Mouse (Mus musculus): ENCODE measurements around the gene Col27a1.

- TF ChIP-seq EP300 (IDR thresholded peaks at IDR 0.05; ENCODE audit: low read depth in 1 of 2, low read length in 2 of 2) = no peak
- TF ChIP-seq NELFE (IDR thresholded peaks at IDR 0.05; ENCODE audit: low read depth, low read length) = no peak
- no peak for TF ChIP-seq MAFK (IDR thresholded peaks at IDR 0.05; ENCODE audit: borderline replicate concordance, low read depth, low read length)
- TF ChIP-seq CTCF (IDR thresholded peaks at IDR 0.05 in 2 of 3, conservative IDR thresholded peaks at IDR 0.05 in 1 of 3; ENCODE audit: control insufficient read depth in 1 of 3, insufficient read depth in 1 of 3, low read depth in 2 of 3, low read length in 3 of 3, poor library complexity in 1 of 3, severe bottlenecking in 1 of 3) = no peak
- no peak for TF ChIP-seq MAX (IDR thresholded peaks at IDR 0.05; ENCODE audit: low read length)
- no peak for TF ChIP-seq CHD1 (IDR thresholded peaks at IDR 0.05; ENCODE audit: low read depth, low read length)
- no peak for TF ChIP-seq GATA1 (IDR thresholded peaks at IDR 0.05; ENCODE audit: low read depth, low read length)
- TF ChIP-seq USF2 (IDR thresholded peaks at IDR 0.05; ENCODE audit: borderline replicate concordance in 1 of 2, insufficient read depth in 1 of 2, low read depth in 1 of 2, low read length in 2 of 2) = no peak
- TF ChIP-seq TCF12 (IDR thresholded peaks at IDR 0.05; ENCODE audit: low read depth, low read length) = no peak
- TF ChIP-seq MXI1 (IDR thresholded peaks at IDR 0.05; ENCODE audit: low read depth, low read length) = no peak
Measured at GRCm38 (mm10) chr4:63256371-63256770, 42.6 kb downstream of the Col27a1 start.
